Mouse (Mus musculus): ENCODE data around the gene Lcp1. TPM values are rescaled to one million over a fixed set of nuclear protein-coding genes. Genes with fewer than 3 reads are reported as not detected.

The Lcp1 gene
- polyA plus RNA-seq, 1 experiment = 7.1 TPM

- 0 out of 2 replicates have a peak, but pooled peaks cover 4% of the 10 kb centered on the region for H3K4me1 ChIP-seq
- H3K4me3 ChIP-seq (replicated peaks) = no peak overlapping the region
- TF ChIP-seq FLI1 (IDR thresholded peaks at IDR 0.05; ENCODE audit: low read length) (no peak), GATA1 (IDR thresholded peaks at IDR 0.05; ENCODE audit: borderline replicate concordance, low read length) (no peak)
- peaks cover 10% of the 10 kb centered on the region for H3K27me3 ChIP-seq (replicated peaks)
- no peaks in the 10 kb centered on the region for H3K36me3 ChIP-seq (replicated peaks; ENCODE audit: low read length)
- no peaks in the 10 kb centered on the region for H3K9me3 ChIP-seq
Measured at GRCm38 (mm10) chr14:75150653-75151052, 19.8 kb downstream of the Lcp1 start.

GRCm38 (mm10) chr14:75151146-75151545, 20.2 kb downstream of the Lcp1 start:
- Histone ChIP-seq H3K27me3 (replicated peaks) (peaks cover 10% of the 10 kb centered on the region), H3K9me3 (no peaks in the 10 kb centered on the region), H3K4me1 (0 out of 2 replicates have a peak, but pooled peaks cover 4% of the 10 kb centered on the region), H3K36me3 (replicated peaks; ENCODE audit: low read length) (no peaks in the 10 kb centered on the region), H3K4me3 (replicated peaks) (no peak overlapping the region)
- TF ChIP-seq GATA1 (IDR thresholded peaks at IDR 0.05; ENCODE audit: borderline replicate concordance, low read length) (no peak), FLI1 (IDR thresholded peaks at IDR 0.05; ENCODE audit: low read length) (no peak)

- TF ChIP-seq FLI1 (IDR thresholded peaks at IDR 0.05; ENCODE audit: low read length) = no peak
- TF ChIP-seq GATA1 (IDR thresholded peaks at IDR 0.05; ENCODE audit: borderline replicate concordance, low read length) = no peak
- no peaks in the 10 kb centered on the region for H3K9me3 ChIP-seq
Measured at GRCm38 (mm10) chr14:75154481-75154880, 23.6 kb downstream of the Lcp1 start.

GRCm38 (mm10) chr14:75159375-75159774, 28.5 kb downstream of the Lcp1 start:
- H3K27me3 ChIP-seq (replicated peaks) = peaks cover 14% of the 10 kb centered on the region
- H3K36me3 ChIP-seq (replicated peaks; ENCODE audit: low read length) = no peaks in the 10 kb centered on the region
- H3K4me1 ChIP-seq = no peaks in the 10 kb centered on the region
- TF ChIP-seq GATA1 (IDR thresholded peaks at IDR 0.05; ENCODE audit: borderline replicate concordance, low read length) (no peak), FLI1 (IDR thresholded peaks at IDR 0.05; ENCODE audit: low read length) (no peak)
- no peaks in the 10 kb centered on the region for H3K9me3 ChIP-seq
- no peak overlapping the region for H3K4me3 ChIP-seq (replicated peaks)

More at GRCm38 (mm10) chr14:75154481-75154880, 23.6 kb downstream of the Lcp1 start:
- no peaks in the 10 kb centered on the region for H3K4me1 ChIP-seq
- no peak overlapping the region for H3K4me3 ChIP-seq (replicated peaks)
- H3K27me3 ChIP-seq (replicated peaks) = peaks cover 16% of the 10 kb centered on the region
- no peaks in the 10 kb centered on the region for H3K36me3 ChIP-seq (replicated peaks; ENCODE audit: low read length)

- H3K9me3 ChIP-seq = no peaks in the 10 kb centered on the region
- peaks cover 2% of the 10 kb centered on the region for H3K27me3 ChIP-seq (replicated peaks)
- H3K4me3 ChIP-seq (replicated peaks) = no peak overlapping the region
- TF ChIP-seq GATA1 (IDR thresholded peaks at IDR 0.05; ENCODE audit: borderline replicate concordance, low read length) = no peak
- TF ChIP-seq FLI1 (IDR thresholded peaks at IDR 0.05; ENCODE audit: low read length) = no peak
- 0 out of 2 replicates have a peak, but pooled peaks cover under 1% of the 10 kb centered on the region for H3K4me1 ChIP-seq
- no peaks in the 10 kb centered on the region for H3K36me3 ChIP-seq (replicated peaks; ENCODE audit: low read length)
Measured at GRCm38 (mm10) chr14:75163866-75164265, 33.0 kb downstream of the Lcp1 start.

DNA sequence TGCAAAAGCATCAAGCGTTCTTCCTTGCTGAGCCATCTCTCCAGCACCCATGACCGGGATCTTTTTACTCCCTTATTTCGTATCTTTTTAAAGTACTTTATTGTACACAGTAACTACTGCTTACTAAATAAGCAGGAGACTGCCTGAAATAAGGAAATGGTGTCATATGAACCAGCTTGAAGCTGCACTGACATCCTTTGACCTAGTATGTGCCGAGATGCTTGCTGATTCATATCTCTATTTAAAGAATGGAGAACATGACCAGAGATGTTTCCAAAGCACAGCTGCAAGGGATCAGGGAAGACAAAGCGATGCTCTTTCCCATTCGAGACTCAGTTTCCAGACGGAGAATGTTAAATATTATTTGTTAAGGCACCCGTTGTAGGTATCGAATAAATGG, 33.4 kb downstream of the Lcp1 start:
- no peaks in the 10 kb centered on the region for H3K9me3 ChIP-seq
- no peak overlapping the region for H3K4me3 ChIP-seq (replicated peaks)
- H3K4me1 ChIP-seq = 0 out of 2 replicates have a peak, but pooled peaks cover 3% of the 10 kb centered on the region
- peaks cover 4% of the 10 kb centered on the region for H3K27me3 ChIP-seq (replicated peaks)
- H3K36me3 ChIP-seq (replicated peaks; ENCODE audit: low read length) = no peaks in the 10 kb centered on the region
- no peak for TF ChIP-seq FLI1 (IDR thresholded peaks at IDR 0.05; ENCODE audit: low read length)
- no peak for TF ChIP-seq GATA1 (IDR thresholded peaks at IDR 0.05; ENCODE audit: borderline replicate concordance, low read length)

DNA sequence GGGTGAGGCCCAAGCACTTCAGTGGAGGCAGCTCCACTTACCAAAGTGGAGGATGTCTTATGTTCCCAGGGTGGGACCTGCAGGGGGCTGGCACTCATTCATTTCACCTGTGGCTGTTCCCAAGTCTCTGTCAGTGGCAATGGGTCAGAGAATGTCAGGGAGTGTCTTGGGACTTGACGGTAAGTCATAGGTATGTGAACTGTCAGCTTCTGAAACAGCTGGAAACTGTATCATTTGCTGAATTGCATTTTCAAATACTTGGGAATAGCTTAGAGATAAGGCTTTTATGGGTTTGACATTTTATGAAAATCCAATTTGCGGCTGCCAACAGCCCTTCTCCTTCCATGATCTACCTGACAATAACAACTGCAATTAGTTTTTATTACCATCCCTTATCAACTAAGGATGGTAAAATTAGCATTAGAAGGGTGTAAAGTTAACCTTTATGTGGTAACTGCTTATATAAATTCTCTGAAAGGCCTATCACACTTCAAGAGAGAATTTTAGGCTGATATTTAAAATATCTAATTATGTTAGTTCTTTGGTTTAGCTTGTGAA, 34.8 kb downstream of the Lcp1 start:
- no peaks in the 10 kb centered on the region for H3K36me3 ChIP-seq (replicated peaks; ENCODE audit: low read length)
- TF ChIP-seq FLI1 (IDR thresholded peaks at IDR 0.05; ENCODE audit: low read length) = no peak
- TF ChIP-seq GATA1 (IDR thresholded peaks at IDR 0.05; ENCODE audit: borderline replicate concordance, low read length) = no peak
- no peaks in the 10 kb centered on the region for H3K9me3 ChIP-seq
- peaks cover 14% of the 10 kb centered on the region for H3K4me1 ChIP-seq
- H3K4me3 ChIP-seq (replicated peaks) = no peak overlapping the region
- H3K27me3 ChIP-seq (replicated peaks) = peaks cover 9% of the 10 kb centered on the region

DNA sequence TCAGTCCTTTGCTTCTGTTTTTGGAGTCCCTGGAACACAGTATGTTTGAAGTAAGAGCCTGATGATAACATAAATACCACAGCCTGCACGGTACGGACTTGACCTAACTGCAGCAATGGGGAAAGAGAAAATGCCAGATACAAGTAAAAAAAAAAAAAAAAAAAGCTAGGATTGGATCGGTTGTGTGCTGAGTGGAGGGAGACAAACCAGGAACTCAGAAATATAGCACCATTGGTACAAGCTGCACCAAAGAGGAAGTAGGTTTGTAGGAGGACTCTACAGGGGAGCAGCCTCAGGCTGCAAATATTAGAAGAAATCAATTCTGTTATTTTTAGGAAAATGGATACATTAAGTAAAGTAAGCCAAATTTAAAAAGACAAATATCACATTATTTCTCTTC, 37.6 kb downstream of the Lcp1 start:
- peaks cover 18% of the 10 kb centered on the region for H3K27me3 ChIP-seq (replicated peaks)
- H3K36me3 ChIP-seq (replicated peaks; ENCODE audit: low read length) = no peaks in the 10 kb centered on the region
- H3K4me1 ChIP-seq = peaks cover 39% of the 10 kb centered on the region
- no peak overlapping the region for H3K4me3 ChIP-seq (replicated peaks)
- H3K9me3 ChIP-seq = no peaks in the 10 kb centered on the region
- no peak for TF ChIP-seq GATA1 (IDR thresholded peaks at IDR 0.05; ENCODE audit: borderline replicate concordance, low read length)

DNA sequence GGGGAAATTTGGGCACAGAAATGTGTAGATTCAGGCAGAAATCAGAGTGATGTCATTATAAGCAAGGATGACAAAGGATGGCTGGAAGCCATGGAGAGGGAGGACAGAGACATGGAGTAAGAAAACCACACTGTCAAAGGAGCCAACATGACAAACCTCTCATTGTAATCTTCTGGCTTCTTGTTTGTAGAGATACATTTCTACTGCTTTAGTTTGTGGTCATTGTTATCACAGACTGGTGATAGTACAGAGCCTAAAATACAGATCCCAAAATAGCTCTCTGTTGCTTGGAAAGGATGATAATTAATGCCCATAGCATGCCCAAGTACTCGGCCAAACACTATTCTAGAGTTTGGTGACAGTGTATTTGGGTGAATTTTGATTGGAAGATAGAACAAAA, 39.6 kb downstream of the Lcp1 start:
- TF ChIP-seq FLI1 (IDR thresholded peaks at IDR 0.05; ENCODE audit: low read length) (no peak), GATA1 (IDR thresholded peaks at IDR 0.05; ENCODE audit: borderline replicate concordance, low read length) (no peak)
- Histone ChIP-seq H3K9me3 (no peaks in the 10 kb centered on the region), H3K4me3 (replicated peaks) (no peak overlapping the region), H3K36me3 (replicated peaks; ENCODE audit: low read length) (no peaks in the 10 kb centered on the region), H3K27me3 (replicated peaks) (peaks cover 31% of the 10 kb centered on the region), H3K4me1 (peaks cover 43% of the 10 kb centered on the region)

DNA sequence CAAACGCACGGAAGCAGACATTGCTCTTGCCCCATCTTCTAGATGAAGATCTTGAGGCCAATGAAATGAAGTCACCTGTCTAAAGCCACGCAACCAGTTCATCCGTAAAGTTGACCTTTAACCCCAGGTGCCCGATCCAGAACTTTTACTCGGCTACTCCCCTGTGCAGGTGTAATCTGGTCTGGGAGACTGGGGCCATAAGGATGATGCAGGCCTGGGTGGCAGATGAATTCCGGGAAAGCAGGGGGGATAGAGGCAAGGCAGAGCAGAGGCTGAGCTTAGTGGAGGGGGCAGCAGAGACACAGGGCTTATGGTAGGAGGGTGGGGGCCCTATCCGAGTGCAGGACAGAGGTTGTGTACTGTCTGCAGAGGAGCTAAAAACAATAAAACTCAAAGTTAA, 43.4 kb downstream of the Lcp1 start:
- Histone ChIP-seq H3K4me1 (peaks cover 74% of the 10 kb centered on the region), H3K27me3 (replicated peaks) (peaks cover 39% of the 10 kb centered on the region), H3K36me3 (replicated peaks; ENCODE audit: low read length) (no peaks in the 10 kb centered on the region), H3K9me3 (no peaks in the 10 kb centered on the region), H3K4me3 (replicated peaks) (no peak overlapping the region)
- TF ChIP-seq FLI1 (IDR thresholded peaks at IDR 0.05; ENCODE audit: low read length) = no peak
